Mouse (Mus musculus) heart, adult 8-10 months (tissue): Measurements from ENCODE around the gene Hmgb2. TPM values are rescaled to one million over a fixed set of nuclear protein-coding genes. Genes with fewer than 3 reads are reported as not detected.

Source experiments
- DNase-seq: peaks from one replicate; pipeline ENCODE4 v3.0.0; 2022; ENCODE audit warnings: low spot score
- total RNA-seq, 4 experiments: library from RNA; stranded (reverse); gene quantifications; 2 replicates each; pipeline ENCODE4 v1.2.4; 2022

The Hmgb2 gene
- total RNA-seq, 4 experiments from 2014 or later, result 14.2 to 17.3 (median 14.8) TPM

GRCm38 (mm10) chr8:57552102-57553032 is 40.7 kb downstream of the Hmgb2 start:
- no peak for DNase-seq

- DNase-seq, result no peak
Measured at GRCm38 (mm10) chr8:57560926-57561325, 49.2 kb downstream of the Hmgb2 start.

- no peak for DNase-seq
Measured at GRCm38 (mm10) chr8:57562741-57563140, 51.0 kb downstream of the Hmgb2 start.

GRCm38 (mm10) chr8:57563726-57564125 is 52.0 kb downstream of the Hmgb2 start:
- DNase-seq, result no peak

GRCm38 (mm10) chr8:57565039-57565438 is 53.3 kb downstream of the Hmgb2 start:
- no peak for DNase-seq

Other genes starting within 250 kb of the Hmgb2 start
- gene Hand2, start 190.9 kb upstream of the Hmgb2 start, total RNA-seq, result 10 to 100 TPM; 43.0 to 58.5 (median 52.6) TPM
- gene Scrg1, start 56.0 kb upstream of the Hmgb2 start, total RNA-seq, result not detected
- 10 to 100 TPM; 13.2 to 15.6 (median 14.3) TPM for gene Sap30, start 24.0 kb upstream of the Hmgb2 start, total RNA-seq
- gene Galnt7, start 141.1 kb downstream of the Hmgb2 start, total RNA-seq, result 1 to 10 TPM; 3.9 to 5.2 (median 4.9) TPM